Mouse (Mus musculus): ENCODE results near the gene Flt3l.
A peak's percentile ranks its signal among the peaks of the same experiment; 100 is the strongest.
"Not testable (repeated sequence)": the region's sequence is repeated elsewhere in the genome, so short reads cannot be mapped to it uniquely, and the experiment has no call there.

The Flt3l gene

GRCm38 (mm10) chr7:45124224-45125143 is 11.7 kb downstream of the Flt3l start, which contains the start of gene Rps11:
Gene Rps11 (minus strand): TSS chr7:45124439.
- peak; percentile 100 for DNase-seq (ENCODE audit: low read depth, low spot score)

GRCm38 (mm10) chr7:45123186-45123570 is 13.1 kb downstream of the Flt3l start:
- DNase-seq (ENCODE audit: low read depth, low spot score): no peak

- no peak for DNase-seq (ENCODE audit: low read depth, low spot score)
Observed at GRCm38 (mm10) chr7:45122561-45123185, 13.6 kb downstream of the Flt3l start.

GRCm38 (mm10) chr7:45121966-45122365 is 14.3 kb downstream of the Flt3l start:
- no peak for DNase-seq (ENCODE audit: low read depth, low spot score)

- no peak for DNase-seq (ENCODE audit: low read depth, low spot score)
Observed at GRCm38 (mm10) chr7:45121404-45121803, 14.8 kb downstream of the Flt3l start.

- no peak for DNase-seq (ENCODE audit: low read depth, low spot score)
Observed at GRCm38 (mm10) chr7:45119780-45120709, 16.2 kb downstream of the Flt3l start.

- no peak for DNase-seq (ENCODE audit: low read depth, low spot score)
Observed at GRCm38 (mm10) chr7:45118336-45118735, 17.9 kb downstream of the Flt3l start.

GRCm38 (mm10) chr7:45117566-45117965 is 18.7 kb downstream of the Flt3l start:
- no peak for DNase-seq (ENCODE audit: low read depth, low spot score)

GRCm38 (mm10) chr7:45113476-45113875 is 22.8 kb downstream of the Flt3l start:
- no peak for DNase-seq (ENCODE audit: low read depth, low spot score)

- DNase-seq (ENCODE audit: low read depth, low spot score): no peak
Observed at GRCm38 (mm10) chr7:45112529-45112928, 23.7 kb downstream of the Flt3l start.

- no peak for DNase-seq (ENCODE audit: low read depth, low spot score)
Observed at GRCm38 (mm10) chr7:45111940-45112339, 24.3 kb downstream of the Flt3l start.

- DNase-seq (ENCODE audit: low read depth, low spot score): not testable (repeated sequence)
Observed at GRCm38 (mm10) chr7:45110089-45110488, 26.1 kb downstream of the Flt3l start.

- DNase-seq (ENCODE audit: low read depth, low spot score): no peak
Observed at GRCm38 (mm10) chr7:45107052-45107645, 29.1 kb downstream of the Flt3l start.

- no peak for DNase-seq (ENCODE audit: low read depth, low spot score)
Observed at GRCm38 (mm10) chr7:45106441-45106840, 29.8 kb downstream of the Flt3l start.

GRCm38 (mm10) chr7:45105491-45105890 is 30.7 kb downstream of the Flt3l start:
- DNase-seq (ENCODE audit: low read depth, low spot score): no peak

GRCm38 (mm10) chr7:45104941-45105340 is 31.3 kb downstream of the Flt3l start:
- no peak for DNase-seq (ENCODE audit: low read depth, low spot score)

- peak; percentile 44 for DNase-seq (ENCODE audit: low read depth, low spot score)
Observed at GRCm38 (mm10) chr7:45103652-45104180, 32.5 kb downstream of the Flt3l start, which contains the start of gene Fcgrt. Gene Fcgrt (minus strand): TSS chr7:45103851.

- no peak for DNase-seq (ENCODE audit: low read depth, low spot score)
Observed at GRCm38 (mm10) chr7:45102940-45103585, 33.2 kb downstream of the Flt3l start.

- DNase-seq (ENCODE audit: low read depth, low spot score): no peak
Observed at GRCm38 (mm10) chr7:45102441-45102840, 33.8 kb downstream of the Flt3l start.

GRCm38 (mm10) chr7:45100046-45100445 is 36.2 kb downstream of the Flt3l start:
- DNase-seq (ENCODE audit: low read depth, low spot score): no peak
